ENCODE assay signal across 10 mouse cellular contexts in the genomic region with DNA sequence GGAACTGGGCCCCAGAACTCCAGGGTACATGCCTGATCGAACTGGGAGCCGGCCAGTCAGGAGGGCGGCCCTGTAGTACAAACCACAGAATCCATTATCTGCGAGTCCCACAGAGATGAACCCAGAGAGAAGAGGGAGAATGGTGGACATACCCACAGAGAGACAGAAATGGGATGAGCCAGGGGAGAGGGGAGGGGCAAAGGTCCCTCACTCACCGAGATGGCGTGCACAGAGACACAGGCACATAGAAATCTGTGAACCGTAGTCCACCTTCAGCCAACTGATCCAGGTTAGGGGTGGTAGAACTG. TPM values are rescaled to one million over a fixed set of nuclear protein-coding genes. Genes with fewer than 3 reads are reported as not detected.
DNase-seq lines count a peak whose midpoint lies in the region; ATAC-seq and TF ChIP-seq lines count a peak whose summit lies in the region.
"Had no signal": no experiment of that assay in that cellular context is flagged by ENCODE, and none has a peak within 500 bp of the region (broad histone marks: within the 10 kb centered on the region; RNA-seq: fewer than 3 reads in every experiment).

No protein-coding gene starts in this region.

- no peak for TF ChIP-seq POLR2A in MEL (IDR thresholded peaks at IDR 0.05; ENCODE audit: control insufficient read depth in 1 of 2, insufficient read depth in 1 of 2, low read depth in 1 of 2, low read length in 2 of 2, poor library complexity in 1 of 2)

- TF ChIP-seq RAD21 in MEL (IDR thresholded peaks at IDR 0.05; ENCODE audit: low read depth, low read length): no peak

- intact Hi-C loops in heart, postnatal 36 days (cut with DNase I): no loop called here
- intact Hi-C loops in left cerebral cortex, postnatal 36 days (cut with DNase I): no loop called here

- peak overlapping the region; percentile 71 for H3K9ac ChIP-seq in heart, embryonic 12.5 days
- H3K9ac ChIP-seq in MEL (ENCODE audit: control insufficient read depth, low read depth, low read length, poor library complexity, severe bottlenecking): peak overlapping the region; percentile 81
- peak overlapping the region; percentile 61 for H3K9ac ChIP-seq in hindbrain, embryonic 14.5 days
- H3K9ac ChIP-seq in midbrain, embryonic 13.5 days (replicated peaks): peak overlapping the region; percentile 70

- no peak for DNase-seq in heart, postnatal 36 days
- peak; percentile 39 for DNase-seq in MEL (ENCODE audit: low read depth, low spot score)
- no peak for DNase-seq in hindbrain, embryonic 14.5 days (ENCODE audit: low spot score)
- DNase-seq in spleen, adult 18-20 months: no peak
- DNase-seq in adrenal gland, postnatal 10 days: no peak
- no peak for DNase-seq in left cerebral cortex, postnatal 36 days (ENCODE audit: low spot score in 2 of 2)
- DNase-seq: cerebellum, postnatal 36 days; lung, postnatal 14 days had no signal

- no peaks in the 10 kb centered on the region; the same call in 1 of the 2 replicates for H3K79me2 ChIP-seq in MEL (ENCODE audit: control insufficient read depth, insufficient read depth, low read length, poor library complexity)

- TF ChIP-seq EP300 in MEL (IDR thresholded peaks at IDR 0.05; ENCODE audit: low read depth in 1 of 2, low read length in 2 of 2): no peak

- H3K4me3 ChIP-seq in heart, embryonic 12.5 days: peak overlapping the region; percentile 72
- H3K4me3 ChIP-seq in MEL (ENCODE audit: control insufficient read depth in 1 of 2, insufficient read depth in 1 of 2, low read depth in 2 of 2, low read length in 2 of 2): peak overlapping the region; percentile 76
- H3K4me3 ChIP-seq in hindbrain, embryonic 14.5 days (replicated peaks; ENCODE audit: low read length): peak overlapping the region; percentile 62
- peak overlapping the region; percentile 62 for H3K4me3 ChIP-seq in midbrain, embryonic 13.5 days (replicated peaks)

- no peaks in the 10 kb centered on the region for H3K9me3 ChIP-seq in heart, embryonic 12.5 days (replicated peaks)
- H3K9me3 ChIP-seq in MEL (replicated peaks; ENCODE audit: insufficient read depth, low read length): no peaks in the 10 kb centered on the region
- no peaks in the 10 kb centered on the region for H3K9me3 ChIP-seq in hindbrain, embryonic 14.5 days (ENCODE audit: control insufficient read depth, low read length)
- no peaks in the 10 kb centered on the region for H3K9me3 ChIP-seq in midbrain, embryonic 13.5 days

- no peak for ATAC-seq in heart, embryonic 12.5 days (ENCODE audit: insufficient number of reproducible peaks, low FRiP score)
- ATAC-seq in hindbrain, embryonic 14.5 days (ENCODE audit: low FRiP score): no peak
- ATAC-seq in midbrain, embryonic 13.5 days: no peak; the same call in 1 of the 2 replicates

- TF ChIP-seq CTCF in MEL (IDR thresholded peaks at IDR 0.05 in 2 of 3, conservative IDR thresholded peaks at IDR 0.05 in 1 of 3; ENCODE audit: control insufficient read depth in 1 of 3, insufficient read depth in 1 of 3, low read depth in 2 of 3, low read length in 3 of 3, poor library complexity in 1 of 3, severe bottlenecking in 1 of 3): no peak

- H3K27ac ChIP-seq in heart, embryonic 12.5 days (ENCODE audit: poor library complexity, severe bottlenecking): no peak overlapping the region
- H3K27ac ChIP-seq in MEL (ENCODE audit: control insufficient read depth, low read depth, low read length): no peak overlapping the region
- H3K27ac ChIP-seq in hindbrain, embryonic 14.5 days: no peak overlapping the region
- no peak overlapping the region for H3K27ac ChIP-seq in midbrain, embryonic 13.5 days

- WGBS in heart, embryonic 12.5 days: 81% methylated on average over 7 of the region's 7 CpGs
- 84% methylated on average over 7 of the region's 7 CpGs for WGBS in hindbrain, embryonic 14.5 days
- WGBS in midbrain, embryonic 13.5 days: 87% methylated on average over 7 of the region's 7 CpGs

- no peaks in the 10 kb centered on the region for H3K36me3 ChIP-seq in heart, embryonic 12.5 days
- no peaks in the 10 kb centered on the region for H3K36me3 ChIP-seq in MEL (ENCODE audit: control insufficient read depth in 1 of 2, insufficient read depth in 2 of 2, low read length in 2 of 2)
- H3K36me3 ChIP-seq in hindbrain, embryonic 14.5 days (replicated peaks; ENCODE audit: control insufficient read depth, insufficient read depth): no peaks in the 10 kb centered on the region
- H3K36me3 ChIP-seq in midbrain, embryonic 13.5 days: no peaks in the 10 kb centered on the region

- peaks cover 21% of the 10 kb centered on the region for H3K4me1 ChIP-seq in heart, embryonic 12.5 days (replicated peaks)
- peaks cover 0 to 9% of the 10 kb centered on the region in 2 experiments; a peak in 2 of 4 replicates for H3K4me1 ChIP-seq in MEL (ENCODE audit: control insufficient read depth in 1 of 2, insufficient read depth in 2 of 2, low read length in 2 of 2)
- peaks cover 21% of the 10 kb centered on the region for H3K4me1 ChIP-seq in hindbrain, embryonic 14.5 days (replicated peaks; ENCODE audit: control insufficient read depth, insufficient read depth, low read length)
- peaks cover 17% of the 10 kb centered on the region for H3K4me1 ChIP-seq in midbrain, embryonic 13.5 days (replicated peaks)

- no peaks in the 10 kb centered on the region for H3K27me3 ChIP-seq in heart, embryonic 12.5 days (replicated peaks)
- no peaks in the 10 kb centered on the region for H3K27me3 ChIP-seq in MEL (ENCODE audit: control insufficient read depth in 1 of 2, insufficient read depth in 2 of 2, low read length in 2 of 2)
- H3K27me3 ChIP-seq in hindbrain, embryonic 14.5 days (ENCODE audit: control insufficient read depth, insufficient read depth, low read length): no peaks in the 10 kb centered on the region
- H3K27me3 ChIP-seq in midbrain, embryonic 13.5 days: peaks cover 5% of the 10 kb centered on the region; the same call in 1 of the 2 replicates

- H3K4me2 ChIP-seq in heart, embryonic 12.5 days: peak overlapping the region; percentile 92
- H3K4me2 ChIP-seq in hindbrain, embryonic 14.5 days (replicated peaks): peak overlapping the region; percentile 81
- H3K4me2 ChIP-seq in midbrain, embryonic 13.5 days (replicated peaks): peak overlapping the region; percentile 84

RNA-seq across cellular contexts. Expression of a gene that starts 2.0 kb away (rescaled TPM):
- polyA plus RNA-seq in heart, embryonic 12.5 days (2016; fragmentation: Nextera tagmentation; extraction: Ambion mirVana): 14.9 and 15.0 TPM in 2 replicates
- total RNA-seq in heart, postnatal 36 days (2021): 10 to 100 TPM; 12.2 to 14.1 TPM
- total RNA-seq in MEL (2012; rRNA removed): 8.4 and 9.1 TPM in 2 replicates
- polyA plus RNA-seq in MEL (2012; ENCODE audit: insufficient read depth in 1 of 2, insufficient read length in 2 of 2, low read depth in 1 of 2, low replicate concordance in 2 of 2, missing spikeins in 1 of 2): 10 to 100 TPM in 1 of 2 experiments, not detected in 1; 28.1 TPM
- 20.7 and 22.3 TPM in 2 replicates for polyA plus RNA-seq in hindbrain, embryonic 14.5 days (2014; fragmentation: Nextera tagmentation; extraction: Ambion mirVana)
- 16.7 and 17.6 TPM in 2 replicates for polyA plus RNA-seq in midbrain, embryonic 13.5 days (2015; fragmentation: Nextera tagmentation; extraction: Ambion mirVana)
- total RNA-seq in adrenal gland, postnatal 10 days (2021): 10 to 100 TPM; 26.6 to 29.5 TPM
- total RNA-seq in left cerebral cortex, postnatal 36 days (2021): 10 to 100 TPM; 31.7 to 36.1 TPM

RNA-seq across cellular contexts. Expression of a gene that starts 21.5 kb away (rescaled TPM):
- polyA plus RNA-seq in heart, embryonic 12.5 days (2016; fragmentation: Nextera tagmentation; extraction: Ambion mirVana): 0.36 and 0.49 TPM in 2 replicates
- total RNA-seq in heart, postnatal 36 days (2021): under 1 TPM; 0.05 to 0.33 TPM
- total RNA-seq in MEL (2012; rRNA removed): 0.04 TPM in 1 of 2 replicates, not detected in the other
- polyA plus RNA-seq in MEL (2012; ENCODE audit: insufficient read depth in 1 of 2, insufficient read length in 2 of 2, low read depth in 1 of 2, low replicate concordance in 2 of 2, missing spikeins in 1 of 2): under 1 TPM in 1 of 2 experiments, not detected in 1; 0.01 TPM
- polyA plus RNA-seq in hindbrain, embryonic 14.5 days (2014; fragmentation: Nextera tagmentation; extraction: Ambion mirVana): 62.8 and 66.3 TPM in 2 replicates
- polyA plus RNA-seq in midbrain, embryonic 13.5 days (2015; fragmentation: Nextera tagmentation; extraction: Ambion mirVana): 72.9 and 75.9 TPM in 2 replicates
- 10 to 100 TPM in 1 of 2 experiments, 1 to 10 TPM in 1; 6.9 to 12.7 TPM for total RNA-seq in adrenal gland, postnatal 10 days (2021)
- 100 to 1,000 TPM; 221 to 233 TPM for total RNA-seq in left cerebral cortex, postnatal 36 days (2021)

RNA-seq across cellular contexts. Expression of a gene that starts 24.2 kb away (rescaled TPM):
- 2.9 and 3.0 TPM in 2 replicates for polyA plus RNA-seq in heart, embryonic 12.5 days (2016; fragmentation: Nextera tagmentation; extraction: Ambion mirVana)
- total RNA-seq in heart, postnatal 36 days (2021): 10 to 100 TPM; 47.0 to 56.3 TPM
- total RNA-seq in MEL (2012; rRNA removed): 7.8 and 14.2 TPM in 2 replicates
- polyA plus RNA-seq in MEL (2012; ENCODE audit: insufficient read depth in 1 of 2, insufficient read length in 2 of 2, low read depth in 1 of 2, low replicate concordance in 2 of 2, missing spikeins in 1 of 2): 10 to 100 TPM in 1 of 2 experiments, not detected in 1; 20.3 TPM
- 8.6 and 9.6 TPM in 2 replicates for polyA plus RNA-seq in hindbrain, embryonic 14.5 days (2014; fragmentation: Nextera tagmentation; extraction: Ambion mirVana)
- polyA plus RNA-seq in midbrain, embryonic 13.5 days (2015; fragmentation: Nextera tagmentation; extraction: Ambion mirVana): 13.3 and 14.8 TPM in 2 replicates
- total RNA-seq in adrenal gland, postnatal 10 days (2021): 10 to 100 TPM; 54.1 to 67.5 TPM
- 100 to 1,000 TPM; 196 to 229 TPM for total RNA-seq in left cerebral cortex, postnatal 36 days (2021)

RNA-seq across cellular contexts. Expression of a gene that starts 45.5 kb away (rescaled TPM):
- polyA plus RNA-seq in heart, embryonic 12.5 days (2016; fragmentation: Nextera tagmentation; extraction: Ambion mirVana): 59.6 and 67.0 TPM in 2 replicates
- 10 to 100 TPM; 51.2 to 57.0 TPM for total RNA-seq in heart, postnatal 36 days (2021)
- total RNA-seq in MEL (2012; rRNA removed): 19.3 and 19.5 TPM in 2 replicates
- polyA plus RNA-seq in MEL (2012; ENCODE audit: insufficient read depth in 1 of 2, insufficient read length in 2 of 2, low read depth in 1 of 2, low replicate concordance in 2 of 2, missing spikeins in 1 of 2): 10 to 100 TPM in 1 of 2 experiments, not detected in 1; 51.3 TPM
- polyA plus RNA-seq in hindbrain, embryonic 14.5 days (2014; fragmentation: Nextera tagmentation; extraction: Ambion mirVana): 71.2 and 76.3 TPM in 2 replicates
- 79.7 and 81.4 TPM in 2 replicates for polyA plus RNA-seq in midbrain, embryonic 13.5 days (2015; fragmentation: Nextera tagmentation; extraction: Ambion mirVana)
- total RNA-seq in adrenal gland, postnatal 10 days (2021): 100 to 1,000 TPM; 106 to 128 TPM
- 10 to 100 TPM; 41.0 to 41.2 TPM for total RNA-seq in left cerebral cortex, postnatal 36 days (2021)

RNA-seq across cellular contexts. Expression of a gene that starts 45.8 kb away (rescaled TPM):
- polyA plus RNA-seq in heart, embryonic 12.5 days (2016; fragmentation: Nextera tagmentation; extraction: Ambion mirVana): 0.59 and 0.68 TPM in 2 replicates
- total RNA-seq in heart, postnatal 36 days (2021): 10 to 100 TPM; 14.5 to 17.8 TPM
- total RNA-seq in MEL (2012; rRNA removed): not detected in 2 replicates
- not detected for polyA plus RNA-seq in MEL (2012; ENCODE audit: insufficient read depth in 1 of 2, insufficient read length in 2 of 2, low read depth in 1 of 2, low replicate concordance in 2 of 2, missing spikeins in 1 of 2)
- polyA plus RNA-seq in hindbrain, embryonic 14.5 days (2014; fragmentation: Nextera tagmentation; extraction: Ambion mirVana): not detected in 2 replicates
- not detected in 2 replicates for polyA plus RNA-seq in midbrain, embryonic 13.5 days (2015; fragmentation: Nextera tagmentation; extraction: Ambion mirVana)
- 1 to 10 TPM; 5.6 to 9.2 TPM for total RNA-seq in adrenal gland, postnatal 10 days (2021)
- total RNA-seq in left cerebral cortex, postnatal 36 days (2021): under 1 TPM in 1 of 2 experiments, not detected in 1; 0.72 TPM

Comparison
In these comparisons a context has a peak if more than half of its experiments do, and no peak if none do; other contexts are left out.
1. RNA of a gene that starts 21.5 kb away (total RNA-seq): 221 to 233 TPM in left cerebral cortex, postnatal 36 days; 6.9 to 12.7 TPM in adrenal gland, postnatal 10 days, 0.05 to 0.33 TPM in heart, postnatal 36 days and 0.04 TPM in MEL; every median in the first group is over 10 times any median in the second.
2. Peak in every context shown above with its lines, with median percentiles within 50 percentile points of each other: H3K4me2 ChIP-seq, H3K4me3 ChIP-seq and H3K9ac ChIP-seq.